Mouse (Mus musculus): Measurements from ENCODE around the gene Pdia4. TPM values are rescaled to one million over a fixed set of nuclear protein-coding genes. Genes with fewer than 3 reads are reported as not detected.
"Not testable (repeated sequence)": the region's sequence is repeated elsewhere in the genome, so short reads cannot be mapped to it uniquely, and the experiment has no call there.

The Pdia4 gene
- total RNA-seq, 2 experiments from 2014 or later, result 48.3 to 54.3 TPM

GRCm38 (mm10) chr6:47771113-47771512 lies 42.1 kb downstream of the Pdia4 start:
- intact Hi-C loops (cut with DNase I); DNase-seq (ENCODE audit: low spot score): not testable (repeated sequence)

GRCm38 (mm10) chr6:47769861-47770260 lies 43.4 kb downstream of the Pdia4 start:
- DNase-seq (ENCODE audit: low spot score); intact Hi-C loops (cut with DNase I): not testable (repeated sequence)

- intact Hi-C loops (cut with DNase I); DNase-seq (ENCODE audit: low spot score): not testable (repeated sequence)
Observed at GRCm38 (mm10) chr6:47768520-47768919, 44.7 kb downstream of the Pdia4 start.

- DNase-seq (ENCODE audit: low spot score); intact Hi-C loops (cut with DNase I): not testable (repeated sequence)
Observed at GRCm38 (mm10) chr6:47767355-47767754, 45.9 kb downstream of the Pdia4 start.

DNA sequence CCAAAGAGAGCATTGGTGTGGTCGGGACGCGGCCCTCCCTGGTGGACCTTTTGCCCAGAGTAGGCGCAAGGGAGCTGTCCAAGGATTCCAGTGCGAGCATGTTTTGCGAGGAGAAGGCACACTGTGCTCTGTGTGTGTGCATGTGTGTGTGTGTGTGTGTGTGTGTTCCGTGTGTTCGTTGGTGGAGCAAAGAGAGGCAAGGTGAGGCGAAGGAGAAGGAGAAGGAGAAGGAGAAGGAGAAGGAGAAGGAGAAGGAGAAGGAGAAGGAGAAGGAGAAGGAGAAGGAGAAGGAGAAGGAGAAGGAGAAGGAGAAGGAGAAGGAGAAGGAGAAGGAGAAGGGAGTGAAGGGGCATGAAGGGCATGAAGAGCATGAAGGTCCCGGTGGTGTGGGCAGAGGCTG lies 50.5 kb downstream of the Pdia4 start:
- intact Hi-C loops (cut with DNase I), result not testable (repeated sequence)

GRCm38 (mm10) chr6:47759406-47759805 lies 53.8 kb downstream of the Pdia4 start:
- DNase-seq (ENCODE audit: low spot score); intact Hi-C loops (cut with DNase I): not testable (repeated sequence)

More for the DNA sequence above, 50.5 kb downstream of the Pdia4 start:
- not testable (repeated sequence) for DNase-seq (ENCODE audit: low spot score)

- intact Hi-C loops (cut with DNase I), result not testable (repeated sequence)
- peak; percentile 86 for DNase-seq (ENCODE audit: low spot score)
Observed at GRCm38 (mm10) chr6:47757849-47758248, 55.4 kb downstream of the Pdia4 start.

GRCm38 (mm10) chr6:47757429-47757828 lies 55.8 kb downstream of the Pdia4 start:
- intact Hi-C loops (cut with DNase I); DNase-seq (ENCODE audit: low spot score): not testable (repeated sequence)

- intact Hi-C loops (cut with DNase I), result not testable (repeated sequence)
- DNase-seq (ENCODE audit: low spot score), result peak; percentile 12
Observed at GRCm38 (mm10) chr6:47753144-47753543, 60.1 kb downstream of the Pdia4 start.

DNA sequence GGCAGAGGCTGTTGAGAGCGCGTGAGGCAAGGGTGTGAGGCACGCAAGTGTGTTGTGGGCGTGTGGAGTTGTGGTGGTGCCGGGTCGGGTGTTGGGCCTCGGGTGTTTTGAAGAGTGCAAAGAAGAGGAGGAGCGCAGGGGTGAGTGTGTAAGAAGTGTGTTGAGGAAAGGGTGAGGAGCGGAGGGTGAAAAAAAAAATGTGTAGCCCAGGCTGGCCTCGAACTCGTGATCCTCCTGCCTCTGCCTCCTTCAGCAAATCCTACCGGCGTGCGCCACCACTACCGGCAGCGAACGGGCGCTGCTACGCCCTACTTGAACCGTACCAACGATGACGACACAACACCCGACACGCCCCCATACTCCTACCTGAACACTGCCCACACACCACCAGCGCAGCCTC lies 64.9 kb downstream of the Pdia4 start:
- intact Hi-C loops (cut with DNase I), result not testable (repeated sequence)
- peak; percentile 76 for DNase-seq (ENCODE audit: low spot score)

GRCm38 (mm10) chr6:47747886-47748285 lies 65.3 kb downstream of the Pdia4 start:
- DNase-seq (ENCODE audit: low spot score); intact Hi-C loops (cut with DNase I): not testable (repeated sequence)

Small RNA genes lying within 50 kb of the gene (microRNA-seq; reads per million reads assigned to microRNA genes)
- not detected for gene Mir704

Other genes with a start within 250 kb of the Pdia4 start
- gene Ezh2, start 218.1 kb downstream of the Pdia4 start, total RNA-seq (2021), result 10 to 100 TPM in 1 of 2 experiments, 1 to 10 TPM in 1; 9.9 to 12.3 TPM
- gene Zfp786, start 17.4 kb upstream of the Pdia4 start, total RNA-seq (2021), result under 1 TPM; 0.68 to 0.89 TPM
- gene Zfp398, start 22.2 kb upstream of the Pdia4 start, total RNA-seq (2021), result 1 to 10 TPM; 6.4 to 7.2 TPM
- gene Zfp282, start 63.8 kb upstream of the Pdia4 start, total RNA-seq (2021), result 1 to 10 TPM; 6.1 to 7.0 TPM
- 10 to 100 TPM in 1 of 2 experiments, 1 to 10 TPM in 1; 8.6 to 10.4 TPM for gene Zfp212, start 107.0 kb upstream of the Pdia4 start, total RNA-seq (2021)
- 1 to 10 TPM; 1.1 to 1.9 TPM for gene Zfp956, start 140.0 kb upstream of the Pdia4 start, total RNA-seq (2021)
- 10 to 100 TPM; 13.2 to 15.0 TPM for gene Zfp777, start 235.5 kb upstream of the Pdia4 start, total RNA-seq (2021)

Measured in heart, postnatal 25 days (tissue).